15 mouse cellular contexts compared by ENCODE assay signal in genomic region chr15:86178594-86178993, GRCm38 (mm10).
"Had no signal": no experiment of that assay in that cellular context is flagged by ENCODE, and none has a peak within 500 bp of the region (broad histone marks: within the 10 kb centered on the region; RNA-seq: fewer than 3 reads in every experiment).

No protein-coding gene starts in this region.

- H3K27ac ChIP-seq: kidney, embryonic 15.5 days; limb, embryonic 12.5 days; limb, embryonic 15.5 days; liver, embryonic 14.5 days; midbrain, embryonic 10.5 days; midbrain, embryonic 13.5 days; neural tube, embryonic 13.5 days; stomach, postnatal 0 days had no signal

- H3K4me3 ChIP-seq: kidney, embryonic 15.5 days; limb, embryonic 12.5 days; limb, embryonic 15.5 days; midbrain, embryonic 10.5 days; midbrain, embryonic 13.5 days; myocyte; neural tube, embryonic 13.5 days had no signal

- DNase-seq: kidney, adult 2 months; kidney, postnatal 14 days; kidney, postnatal 4 days; liver, postnatal 0 days; lung, postnatal 14 days; thymus, postnatal 36 days had no signal
